Mouse (Mus musculus): ENCODE results near the gene Ercc1.
A peak's percentile ranks its signal among the peaks of the same experiment; 100 is the strongest.

The Ercc1 gene

GRCm38 (mm10) chr7:19309884-19310641 lies 34.5 kb upstream of the Ercc1 start, which contains the start of gene Fosb:
TSS of gene Fosb (minus strand) at chr7:19310051.
- peak; percentile 98 for DNase-seq

- DNase-seq = no peak
These were observed 32.6 kb upstream of the Ercc1 start for GRCm38 (mm10) chr7:19311991-19312390.

DNA sequence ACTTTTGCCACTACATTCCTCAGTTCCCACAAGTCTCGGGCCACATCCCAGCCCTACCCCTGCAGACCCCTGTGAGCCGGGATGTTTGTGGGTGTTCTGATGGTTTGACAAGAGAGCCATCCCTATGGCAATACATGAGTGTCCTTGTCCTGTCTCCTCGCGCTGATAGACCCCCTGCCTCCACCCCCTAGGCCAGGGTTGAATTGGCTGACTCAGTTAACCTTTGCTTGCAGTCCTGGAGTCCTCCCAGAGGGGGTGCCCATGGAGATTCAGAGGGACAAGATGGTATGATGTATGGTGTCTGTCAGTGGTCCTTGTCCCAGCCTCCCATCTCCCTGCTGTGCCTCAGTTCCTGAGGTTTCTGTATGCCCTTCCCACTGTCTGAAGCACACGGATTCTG lies 30.5 kb upstream of the Ercc1 start:
- no peak for DNase-seq

- DNase-seq = peak; percentile 72
These were observed 28.0 kb upstream of the Ercc1 start for GRCm38 (mm10) chr7:19316451-19317161.

DNA sequence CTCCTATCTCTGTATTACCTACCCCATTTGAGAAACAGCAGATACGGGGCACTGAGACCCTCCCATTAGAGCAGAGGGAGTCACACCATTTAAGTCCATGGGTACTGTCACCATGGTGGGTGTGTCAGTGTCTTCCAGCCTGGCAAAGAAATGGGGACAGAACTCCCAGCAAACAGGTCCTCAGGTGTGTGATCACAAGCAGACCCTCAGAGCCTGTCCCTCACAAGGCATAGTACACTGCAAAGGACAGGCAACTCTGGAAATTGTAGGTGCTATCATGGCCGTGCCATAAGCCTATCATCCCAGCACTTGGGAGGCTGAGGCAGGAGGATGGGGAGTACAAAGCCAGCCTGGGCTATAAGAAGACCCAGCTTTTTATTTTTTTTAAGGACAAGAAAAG lies 26.4 kb upstream of the Ercc1 start:
- DNase-seq = no peak

- no peak for DNase-seq
These were observed 25.9 kb upstream of the Ercc1 start for GRCm38 (mm10) chr7:19318676-19319075.

- no peak for DNase-seq
These were observed 25.1 kb upstream of the Ercc1 start for GRCm38 (mm10) chr7:19319458-19319857.

- peak; percentile 99 for DNase-seq
These were observed 24.7 kb upstream of the Ercc1 start for GRCm38 (mm10) chr7:19319906-19320305.

GRCm38 (mm10) chr7:19320637-19321036 lies 23.9 kb upstream of the Ercc1 start:
- DNase-seq = no peak

- DNase-seq = peak; percentile 58
These were observed 23.1 kb upstream of the Ercc1 start for GRCm38 (mm10) chr7:19321464-19321863.

GRCm38 (mm10) chr7:19322489-19322888 lies 22.1 kb upstream of the Ercc1 start:
- DNase-seq = no peak

DNA sequence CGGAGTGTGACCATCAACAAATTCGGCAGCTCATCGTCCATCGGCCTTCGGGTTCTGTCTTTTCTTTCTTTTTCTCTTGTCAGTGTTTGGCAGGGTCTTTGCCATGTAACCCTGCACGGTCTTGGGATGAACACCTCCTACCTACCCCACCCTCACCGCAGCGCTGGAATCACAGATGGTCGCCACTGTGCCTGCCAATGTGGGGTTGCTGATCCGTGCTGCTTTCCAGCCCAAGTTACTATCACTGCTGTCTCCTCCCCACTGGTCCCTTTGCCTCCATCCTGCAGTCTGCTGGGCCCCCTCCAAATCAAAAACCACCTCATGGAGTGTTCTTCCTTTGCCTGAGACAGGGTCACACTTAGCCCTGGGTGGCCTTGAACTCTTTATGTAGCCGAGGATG lies 20.4 kb upstream of the Ercc1 start:
- DNase-seq = no peak

DNA sequence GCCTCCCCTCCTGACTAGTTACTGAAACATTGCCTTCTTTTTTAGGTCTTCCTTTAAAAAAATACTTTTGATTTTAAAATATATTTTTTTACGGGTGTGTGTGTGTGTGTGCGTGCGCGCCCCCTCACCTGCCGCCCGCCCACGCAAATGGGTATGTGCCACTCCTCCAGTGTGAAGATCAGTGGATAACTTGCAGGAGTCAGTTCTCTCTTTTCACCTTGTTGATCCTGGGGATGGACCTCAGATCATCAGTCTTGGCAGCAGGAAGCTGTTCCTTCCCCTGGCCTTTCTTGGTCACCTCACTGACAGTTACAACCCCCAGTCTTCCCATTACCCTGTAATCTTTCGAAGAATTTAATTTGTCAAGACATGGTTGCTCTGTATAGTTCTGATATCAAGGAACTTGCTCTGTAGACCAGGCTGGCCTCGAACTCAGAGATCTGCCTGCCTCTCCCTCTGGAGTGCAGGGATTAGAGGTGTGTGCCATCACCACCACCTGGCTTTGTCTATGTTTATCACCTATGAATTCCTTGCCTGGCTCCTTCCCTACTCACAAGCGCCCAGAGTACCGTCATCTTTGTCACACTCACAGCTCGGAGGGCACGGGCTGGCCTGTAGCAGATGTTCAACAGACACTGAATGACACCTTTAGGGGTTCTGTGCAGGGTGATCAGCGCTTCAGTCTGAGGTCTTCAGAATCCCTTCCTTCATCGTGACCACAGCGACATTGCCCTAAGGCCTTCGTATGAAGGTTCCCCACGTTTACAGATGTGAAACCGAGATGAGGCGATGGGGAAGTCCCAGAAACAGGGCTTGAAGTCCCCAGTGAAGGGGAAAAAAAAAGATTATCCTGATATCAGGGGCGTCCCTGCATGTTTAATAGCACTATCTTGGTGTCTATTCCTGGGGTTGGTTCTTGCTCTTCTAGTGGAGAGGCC lies 19.0 kb upstream of the Ercc1 start:
- no peak for DNase-seq

DNA sequence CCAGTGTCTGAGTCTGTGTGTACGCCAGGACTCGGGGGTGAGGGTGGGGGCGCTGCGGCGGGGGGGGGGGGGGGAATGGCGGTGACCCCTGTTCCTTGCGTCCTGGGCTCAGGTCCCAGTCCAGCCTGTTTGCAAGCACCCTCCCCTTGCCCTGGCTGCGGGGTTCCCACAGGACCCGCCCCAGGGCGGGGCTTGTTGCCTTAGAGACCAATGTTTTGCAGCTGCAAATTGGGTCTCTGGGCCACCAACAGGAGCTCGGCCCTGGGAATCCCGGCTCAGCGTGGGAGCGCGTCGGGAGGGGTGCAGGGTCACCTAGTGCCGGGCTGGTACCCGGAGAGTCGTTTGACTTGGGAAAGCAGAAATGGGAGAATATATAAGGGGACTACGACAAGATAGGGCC lies 18.2 kb upstream of the Ercc1 start:
- peak; percentile 96 for DNase-seq

- DNase-seq = peak; percentile 97
These were observed 17.4 kb upstream of the Ercc1 start for GRCm38 (mm10) chr7:19327128-19327527.

DNA sequence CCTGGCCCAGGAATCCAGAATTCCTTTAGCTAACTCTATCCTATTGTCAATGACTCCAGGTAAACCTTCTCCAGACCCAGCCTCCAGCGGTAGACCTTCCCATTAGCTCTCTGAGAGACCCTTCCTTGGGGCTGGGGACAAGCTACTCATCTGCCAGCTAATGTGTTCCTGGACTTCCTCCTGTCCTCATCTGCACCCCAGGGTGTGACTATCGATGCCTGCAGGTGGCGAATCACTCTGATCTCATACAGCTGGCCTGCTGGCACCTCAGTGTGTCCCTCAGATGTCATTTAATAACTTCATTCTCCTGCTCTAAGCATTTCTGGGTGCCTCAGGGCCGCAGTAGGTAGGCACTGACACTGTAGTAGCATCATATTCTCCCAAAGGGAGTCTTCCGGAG lies 16.8 kb upstream of the Ercc1 start:
- DNase-seq = no peak

GRCm38 (mm10) chr7:19328425-19328824 lies 16.2 kb upstream of the Ercc1 start:
- DNase-seq = no peak

- no peak for DNase-seq
These were observed 12.7 kb upstream of the Ercc1 start for GRCm38 (mm10) chr7:19331910-19332309.

GRCm38 (mm10) chr7:19332709-19333352 lies 11.7 kb upstream of the Ercc1 start:
- DNase-seq = peak; percentile 82

DNA sequence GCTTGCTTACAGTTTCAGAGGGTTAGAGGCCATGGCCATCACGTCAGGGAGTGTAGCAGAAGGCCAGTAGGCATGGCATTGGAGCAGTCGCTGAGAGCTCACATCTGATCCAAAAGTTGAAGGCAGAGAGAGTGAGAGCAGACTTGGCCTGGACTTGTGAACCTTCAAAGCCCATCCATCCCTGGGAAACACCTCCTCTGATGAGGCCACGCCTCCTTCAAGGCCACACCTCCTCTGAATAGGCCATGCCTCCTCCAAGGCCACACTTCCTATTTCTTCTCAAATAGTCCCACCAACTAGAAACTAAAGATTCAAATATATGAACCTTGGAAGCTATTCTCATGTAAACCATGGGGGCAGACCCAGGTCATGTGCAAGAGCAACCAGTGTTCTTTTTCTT lies 9.0 kb upstream of the Ercc1 start:
- DNase-seq = peak; percentile 44

DNA sequence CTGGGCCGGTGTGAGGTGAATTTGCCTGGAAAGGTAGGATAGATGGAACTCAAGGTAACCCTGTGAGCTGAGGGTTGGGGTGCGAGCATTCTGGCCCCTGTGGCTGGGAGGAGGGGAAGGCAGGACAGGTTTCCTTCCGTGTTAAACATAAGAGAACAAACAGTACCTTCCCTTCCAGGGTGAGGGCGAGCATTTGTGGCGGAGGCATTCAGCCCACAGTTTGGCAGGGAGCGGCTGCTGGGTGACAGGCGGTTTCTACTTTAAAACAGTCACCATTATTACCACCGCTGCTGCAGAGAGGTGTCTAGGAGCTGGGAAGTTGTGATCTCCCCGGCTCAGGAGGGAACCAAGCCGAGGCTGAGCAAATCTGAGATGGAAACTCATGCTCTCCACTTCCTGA lies 7.5 kb upstream of the Ercc1 start:
- no peak for DNase-seq

DNA sequence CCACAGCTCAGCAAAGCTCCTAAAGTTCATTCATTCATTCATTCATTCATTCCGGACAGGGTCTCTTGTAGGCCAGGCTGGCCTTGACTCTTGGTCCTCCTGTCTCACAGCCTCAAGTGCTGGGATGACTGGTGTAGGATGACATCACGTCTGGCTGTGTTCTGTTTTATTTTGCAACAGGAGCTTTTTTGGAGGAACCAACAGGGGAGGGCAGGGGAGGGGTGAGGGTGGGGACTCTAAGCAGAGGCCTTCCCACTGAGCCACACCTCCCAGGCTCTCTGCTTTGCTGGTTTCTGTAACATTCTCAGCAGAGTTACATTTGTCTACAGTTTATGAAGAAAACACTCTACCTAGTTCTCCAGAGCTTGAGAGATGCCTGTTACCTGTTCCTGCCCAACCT lies 6.5 kb upstream of the Ercc1 start:
- peak; percentile 55 for DNase-seq

- DNase-seq = no peak
These were observed 6.0 kb upstream of the Ercc1 start for GRCm38 (mm10) chr7:19338596-19338995.
